Mouse (Mus musculus) embryonic facial prominence, embryonic 12.5 days (tissue): ENCODE results near the gene Vwa7. TPM values are rescaled to one million over a fixed set of nuclear protein-coding genes. Genes with fewer than 3 reads are reported as not detected.

ENCODE experiments used
- ATAC-seq: fragments of 200-750 bp; cut with Nextera tagmentation; 2 replicates; pipeline ENCODE4 v1.8.0; 2017; ENCODE audit not compliant: insufficient number of reproducible peaks, insufficient read depth, low FRiP score, low TSS enrichment
- H3K27ac ChIP-seq: fragments of 300-500 bp; sonication (generic); 2 replicates; pipeline ENCODE4 v1.5.1; 2016; ENCODE audit warnings: mild to moderate bottlenecking
- H3K27me3 ChIP-seq: fragments of 300-500 bp; sonication (generic); 2 replicates; pipeline ENCODE4 v1.6.1; 2016; ENCODE audit warnings: mild to moderate bottlenecking, moderate library complexity
- H3K36me3 ChIP-seq: fragments of 300-500 bp; sonication (generic); 2 replicates; pipeline ENCODE4 v1.6.1; 2016; ENCODE audit warnings: mild to moderate bottlenecking
- H3K4me1 ChIP-seq: fragments of 300-500 bp; sonication (generic); 2 replicates; pipeline ENCODE4 v1.6.1; 2016
- H3K4me2 ChIP-seq: fragments of 300-500 bp; sonication (generic); replicated peaks from 2 replicates; pipeline ENCODE4 v1.6.1; 2016; ENCODE audit warnings: mild to moderate bottlenecking, moderate library complexity
- H3K4me3 ChIP-seq: fragments of 300-500 bp; sonication (generic); 2 replicates; pipeline ENCODE4 v1.5.1; 2016; ENCODE audit warnings: mild to moderate bottlenecking
- H3K9ac ChIP-seq: fragments of 300-500 bp; sonication (generic); 2 replicates; pipeline ENCODE4 v1.6.1; 2016; ENCODE audit warnings: mild to moderate bottlenecking, moderate library complexity
- H3K9me3 ChIP-seq: fragments of 300-500 bp; sonication (generic); 2 replicates; pipeline ENCODE4 v1.6.1; 2016; ENCODE audit warnings: mild to moderate bottlenecking, moderate library complexity
- WGBS: fragments of 180-500 bp; shearing (Covaris S2); methylation state at CpG from one replicate; pipeline ENCODE4 v1.1.7; 2016; 5-methylcytosine and 5-hydroxymethylcytosine counted together
- polyA plus RNA-seq: library from polyadenylated mRNA; unstranded; fragments of >200 nt; fragmentation: Nextera tagmentation; extraction: Ambion mirVana; gene quantifications from 2 replicates; pipeline ENCODE4 v1.2.1, GENCODE M21; 2016

Vwa7 gene
- polyA plus RNA-seq, 1 experiment from 2014 or later, result 0.20 TPM

DNA sequence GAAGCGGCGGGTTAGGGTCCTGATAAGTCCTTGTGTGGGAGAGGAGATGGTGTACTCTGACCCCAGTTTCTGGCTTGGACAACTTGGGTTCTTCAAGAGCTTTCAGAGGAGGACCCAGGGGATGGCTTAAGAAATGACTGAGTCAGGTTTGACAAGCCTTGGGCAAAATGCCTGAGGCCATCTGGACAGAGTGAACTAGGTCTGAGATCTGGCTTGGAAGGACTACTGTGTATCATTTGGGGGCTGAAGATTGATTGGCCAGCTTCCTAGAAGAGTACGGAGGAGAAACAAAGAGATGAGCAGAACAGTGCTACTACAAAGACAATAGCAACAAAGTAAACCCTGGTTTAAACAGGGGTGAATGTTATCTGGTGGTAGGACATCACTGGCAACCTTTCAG, 47.1 kb downstream of the Vwa7 start:
- ATAC-seq, result no peak
- H3K27ac ChIP-seq, result no peak overlapping the region
- no peaks in the 10 kb centered on the region for H3K9me3 ChIP-seq
- no peak overlapping the region for H3K4me3 ChIP-seq
- H3K4me2 ChIP-seq, result no peak overlapping the region
- 90% methylated on average over 3 of the region's 3 CpGs for WGBS
- peaks cover 30% of the 10 kb centered on the region for H3K4me1 ChIP-seq
- no peak overlapping the region for H3K9ac ChIP-seq
- H3K36me3 ChIP-seq, result peaks cover 32% of the 10 kb centered on the region
- H3K27me3 ChIP-seq, result peaks cover 50% of the 10 kb centered on the region

DNA sequence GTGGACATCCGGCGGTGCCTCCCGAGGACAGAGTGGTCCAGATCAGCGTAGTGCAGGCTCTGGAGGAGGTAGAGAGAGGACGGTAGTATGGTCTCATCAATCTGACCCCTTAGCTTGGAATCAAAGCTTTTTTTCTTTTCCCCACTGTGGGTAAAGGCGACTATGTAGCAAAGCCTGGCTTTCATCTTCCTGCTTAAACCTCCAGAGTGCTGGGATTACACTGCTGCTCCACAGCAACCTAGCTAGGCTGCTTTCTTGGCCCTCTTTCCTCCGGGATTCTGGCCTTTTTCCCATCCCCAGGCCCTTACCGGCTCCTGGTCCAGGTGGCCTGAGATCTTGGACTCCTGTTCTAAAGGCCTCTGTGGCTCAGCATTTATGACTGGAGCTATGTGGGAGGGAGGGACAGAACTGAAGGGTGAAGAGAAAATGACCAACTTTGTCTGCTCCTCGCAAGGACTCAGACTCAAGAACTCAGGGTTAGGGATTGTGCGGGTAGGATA, 48.0 kb downstream of the Vwa7 start:
- H3K9ac ChIP-seq, result no peak overlapping the region; the same call in 1 of the 2 replicates
- H3K27me3 ChIP-seq, result peaks cover 53% of the 10 kb centered on the region
- peak overlapping the region; percentile 55 for H3K4me2 ChIP-seq
- ATAC-seq, result no peak
- peaks cover 30% of the 10 kb centered on the region for H3K4me1 ChIP-seq
- 24% methylated on average over 10 of the region's 10 CpGs for WGBS
- H3K27ac ChIP-seq, result peak overlapping the region; percentile 69
- H3K4me3 ChIP-seq, result 0 out of 2 replicates have a peak overlapping the region, but pooled peaks have one; percentile 33
- H3K9me3 ChIP-seq, result no peaks in the 10 kb centered on the region
- H3K36me3 ChIP-seq, result peaks cover 32% of the 10 kb centered on the region

DNA sequence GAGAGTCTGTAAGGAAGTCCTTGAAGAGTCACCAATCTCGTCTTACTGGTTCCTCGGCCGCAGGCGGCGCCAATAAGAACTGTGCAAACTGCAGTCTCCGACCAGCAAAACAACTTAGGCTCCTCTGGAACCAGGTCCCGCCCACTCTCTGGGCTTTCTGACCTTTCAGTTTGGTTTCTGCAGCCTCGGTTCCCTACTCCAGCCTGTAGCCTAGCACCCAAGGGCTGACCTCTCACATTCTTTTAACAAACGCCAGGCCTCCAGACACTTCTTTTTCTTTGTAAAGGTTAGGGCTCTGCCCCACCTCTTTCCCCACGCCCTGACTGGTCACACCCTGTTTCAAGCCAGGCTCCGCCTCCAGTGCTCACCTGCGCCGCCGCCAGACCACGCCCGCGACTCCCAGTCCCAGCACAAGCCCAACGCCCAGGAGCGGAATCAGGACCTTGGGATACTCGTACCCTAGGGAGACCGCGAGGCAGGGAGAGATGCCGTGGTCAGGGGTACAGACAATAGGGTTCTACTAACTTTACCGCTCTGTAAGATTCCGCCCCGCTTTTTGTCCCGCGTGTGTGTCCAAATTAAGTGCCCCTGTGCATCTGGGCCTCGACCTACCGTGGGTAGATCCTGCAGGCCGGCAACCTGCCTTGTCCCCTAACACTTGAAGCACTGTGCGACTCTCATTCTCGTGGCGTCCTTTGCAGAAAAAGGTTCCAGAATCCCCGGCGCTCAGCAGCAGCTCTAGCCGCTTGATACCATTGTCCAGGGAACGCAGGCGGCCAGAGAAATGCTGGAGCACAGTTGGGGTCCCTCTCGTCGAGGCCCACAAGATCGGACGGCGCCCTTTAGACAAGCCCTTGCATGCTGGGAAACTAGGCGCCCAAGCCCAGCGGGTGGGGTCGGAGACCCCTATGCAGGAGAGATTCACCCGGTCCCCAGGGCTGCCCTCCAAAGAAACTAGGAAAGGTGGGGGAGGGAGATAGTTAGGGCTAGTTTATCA, 48.9 kb downstream of the Vwa7 start, which contains the start of gene Ly6g6c:
Gene Ly6g6c, plus strand, starts transcription at position 438 of the 997 bp plus-strand sequence.
- Histone ChIP-seq H3K9ac (peak within 1 kb of the TSS; percentile 1; the same call in 1 of the 2 replicates), H3K4me1 (peaks cover 26% of the 10 kb centered on the region), H3K4me2 (peak within 1 kb of the TSS; percentile 55), H3K27me3 (peaks cover 55% of the 10 kb centered on the region), H3K9me3 (no peaks in the 10 kb centered on the region), H3K4me3 (peak within 1 kb of the TSS; percentile 33), H3K27ac (peak within 1 kb of the TSS; percentile 69), H3K36me3 (peaks cover 32% of the 10 kb centered on the region)
- 1% methylated on average over 48 of the region's 48 CpGs for WGBS
- ATAC-seq, result peak; percentile 17; the same call in 1 of the 2 replicates

DNA sequence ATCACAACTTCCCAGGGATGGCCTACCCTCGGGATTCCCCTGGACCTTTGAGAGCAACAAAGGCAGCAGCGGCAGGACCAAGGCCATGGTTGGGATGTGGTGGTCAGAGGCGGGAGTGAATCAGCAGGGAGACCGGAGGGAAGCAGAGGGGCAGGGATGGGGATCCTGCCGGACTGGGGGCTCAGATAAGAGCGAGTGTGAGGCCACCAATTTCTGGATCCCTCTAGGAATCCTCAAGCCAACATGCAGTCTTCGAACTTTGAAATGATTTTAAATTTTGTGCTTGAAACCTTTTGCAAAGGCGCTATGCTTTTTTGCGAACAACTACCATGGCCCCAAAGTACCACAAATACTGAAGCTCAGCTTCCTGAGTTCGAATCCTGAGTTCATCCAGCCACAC, 49.7 kb downstream of the Vwa7 start, which contains the start of gene Mpig6b:
Gene Mpig6b, minus strand, starts transcription at position 101 of the 400 bp plus-strand sequence.
- H3K9ac ChIP-seq, result peak within 1 kb of the TSS; percentile 1; the same call in 1 of the 2 replicates
- 46% methylated on average over 10 of the region's 10 CpGs for WGBS
- no peaks in the 10 kb centered on the region for H3K9me3 ChIP-seq
- H3K27me3 ChIP-seq, result peaks cover 55% of the 10 kb centered on the region
- peak within 1 kb of the TSS; percentile 33 for H3K4me3 ChIP-seq
- no peak for ATAC-seq
- peaks cover 18% of the 10 kb centered on the region for H3K4me1 ChIP-seq
- peak within 1 kb of the TSS; percentile 55 for H3K4me2 ChIP-seq
- peaks cover 25% of the 10 kb centered on the region for H3K36me3 ChIP-seq
- no peak within 1 kb of the TSS for H3K27ac ChIP-seq

DNA sequence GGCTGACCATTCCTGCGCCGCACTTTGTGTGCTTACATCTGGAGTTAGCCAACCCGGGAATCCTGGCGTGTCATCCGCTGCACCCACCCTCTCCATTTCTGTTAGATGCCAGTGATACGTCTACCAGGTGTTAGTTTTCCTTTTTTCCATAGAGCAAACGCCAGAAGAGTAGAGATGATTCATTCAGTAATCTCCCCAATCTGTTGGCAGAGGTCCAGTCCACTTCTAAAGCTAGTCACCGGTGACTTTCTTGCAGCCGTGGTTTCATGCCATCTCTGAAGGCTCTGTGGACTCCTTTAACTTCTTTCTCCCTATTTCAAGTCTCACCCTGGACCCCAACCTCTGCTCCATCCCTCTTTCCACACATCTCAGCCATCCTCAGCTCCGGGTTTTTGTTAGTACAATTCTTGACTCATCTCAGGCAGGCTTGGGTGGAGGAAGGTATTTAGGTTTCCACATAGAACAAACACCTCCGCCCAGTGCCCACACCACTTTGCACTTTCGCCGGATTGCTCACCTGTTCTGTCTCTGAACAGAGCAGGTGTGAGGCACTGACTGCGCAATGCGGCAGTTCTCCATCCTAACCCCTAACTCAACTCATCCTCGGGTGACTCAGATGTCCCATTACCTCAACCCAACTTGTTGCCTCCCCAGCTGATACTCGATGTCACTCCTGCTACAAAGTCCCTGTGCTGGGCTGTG, 52.0 kb downstream of the Vwa7 start:
- no peak overlapping the region for H3K27ac ChIP-seq
- peaks cover 17% of the 10 kb centered on the region for H3K4me1 ChIP-seq
- no peaks in the 10 kb centered on the region for H3K9me3 ChIP-seq
- H3K9ac ChIP-seq, result no peak overlapping the region
- no peak overlapping the region for H3K4me3 ChIP-seq
- H3K27me3 ChIP-seq, result peaks cover 52% of the 10 kb centered on the region
- H3K4me2 ChIP-seq, result no peak overlapping the region
- peaks cover 4% of the 10 kb centered on the region; the same call in 1 of the 2 replicates for H3K36me3 ChIP-seq
- no peak for ATAC-seq
- 83% methylated on average over 17 of the region's 17 CpGs for WGBS

DNA sequence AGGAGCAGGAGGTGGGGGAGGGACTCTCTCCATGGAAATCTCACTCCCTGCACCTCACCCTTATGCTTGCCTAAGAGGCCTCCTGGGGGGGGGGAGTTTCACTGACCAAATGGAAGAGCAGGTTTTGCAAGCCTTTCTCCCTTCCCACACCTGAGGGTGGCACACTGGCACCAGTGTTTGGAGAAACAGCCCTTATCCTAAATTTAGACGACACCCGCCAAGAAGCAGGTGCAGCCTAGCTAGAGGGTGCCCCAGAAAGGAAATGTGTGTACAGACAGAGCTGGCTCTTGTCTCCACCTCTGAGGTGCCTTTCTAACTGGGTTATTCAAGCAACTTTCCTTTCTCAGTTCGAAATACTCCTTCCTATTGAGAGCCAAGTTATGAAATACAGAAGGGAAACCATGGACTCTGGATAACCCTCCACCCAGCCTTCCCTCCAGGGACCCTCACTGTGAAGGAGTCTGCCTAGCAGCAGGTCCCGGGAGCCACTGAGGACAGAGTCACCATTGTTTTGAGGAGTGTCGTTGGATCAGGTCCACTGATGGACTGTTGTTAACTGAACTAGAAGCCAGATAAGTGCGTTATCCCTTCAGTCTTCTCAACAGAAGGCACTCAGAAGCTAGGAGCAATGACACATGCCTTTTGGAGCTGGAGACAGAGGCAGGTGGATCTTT, 54.3 kb downstream of the Vwa7 start:
- Histone ChIP-seq H3K27me3 (peaks cover 36% of the 10 kb centered on the region), H3K4me1 (0 out of 2 replicates have a peak, but pooled peaks cover under 1% of the 10 kb centered on the region), H3K4me2 (no peak overlapping the region), H3K36me3 (no peaks in the 10 kb centered on the region), H3K9me3 (no peaks in the 10 kb centered on the region), H3K9ac (no peak overlapping the region), H3K27ac (no peak overlapping the region), H3K4me3 (no peak overlapping the region)
- ATAC-seq, result no peak
- 43% methylated on average over 6 of the region's 6 CpGs for WGBS

DNA sequence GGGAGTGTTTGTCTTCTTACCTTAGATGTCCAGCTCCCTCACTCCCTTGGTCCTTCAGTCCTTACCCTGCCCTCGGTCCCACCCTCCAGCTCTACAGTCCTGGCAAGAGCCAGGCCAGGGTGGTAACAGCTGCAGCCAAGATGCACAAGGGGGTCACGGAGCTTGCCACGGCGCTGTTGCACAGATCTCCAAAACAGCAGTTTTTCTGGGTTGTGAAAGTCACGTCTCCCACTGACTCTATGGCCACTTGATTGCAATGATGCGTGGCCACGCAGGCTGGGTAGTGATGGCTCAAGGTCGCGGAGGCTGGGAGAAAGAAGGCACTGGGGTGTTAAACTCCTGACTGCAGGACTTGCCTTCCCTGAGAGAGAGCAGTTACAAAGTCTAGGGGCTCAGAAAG, 55.1 kb downstream of the Vwa7 start:
- no peaks in the 10 kb centered on the region for H3K9me3 ChIP-seq
- H3K27ac ChIP-seq, result no peak overlapping the region
- H3K4me1 ChIP-seq, result peaks cover 3% of the 10 kb centered on the region
- no peak for ATAC-seq
- peaks cover 29% of the 10 kb centered on the region for H3K27me3 ChIP-seq
- no peaks in the 10 kb centered on the region for H3K36me3 ChIP-seq
- H3K4me3 ChIP-seq, result no peak overlapping the region
- H3K9ac ChIP-seq, result no peak overlapping the region
- no peak overlapping the region for H3K4me2 ChIP-seq
- WGBS, result 80% methylated on average over 9 of the region's 9 CpGs

DNA sequence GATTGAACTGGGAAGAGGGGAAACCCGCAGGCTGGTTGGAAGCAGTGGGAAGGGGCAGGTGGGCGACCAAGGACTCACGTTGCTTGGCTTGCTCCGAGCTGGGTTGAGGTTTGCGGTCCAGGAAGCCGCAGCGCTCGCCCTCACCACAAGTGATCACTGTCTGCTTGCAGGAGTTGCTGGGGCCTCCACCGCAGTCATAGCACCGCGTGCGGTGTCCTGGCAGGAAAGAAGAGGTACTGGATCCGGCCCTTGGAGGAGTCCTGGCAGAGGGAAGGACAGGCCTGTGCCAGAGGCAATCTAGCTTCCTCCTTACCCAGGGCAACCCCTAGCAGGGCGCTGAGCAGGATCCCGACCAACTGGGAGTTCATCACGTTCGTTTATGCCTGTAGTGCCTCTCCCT, 57.7 kb downstream of the Vwa7 start:
- Histone ChIP-seq H3K9ac (0 out of 2 replicates have a peak overlapping the region, but pooled peaks have one; percentile 1), H3K4me1 (peaks cover 19% of the 10 kb centered on the region), H3K36me3 (no peaks in the 10 kb centered on the region), H3K9me3 (no peaks in the 10 kb centered on the region), H3K27ac (no peak overlapping the region), H3K4me3 (no peak overlapping the region), H3K27me3 (peaks cover 26% of the 10 kb centered on the region), H3K4me2 (no peak overlapping the region)
- no peak for ATAC-seq
- 47% methylated on average over 17 of the region's 17 CpGs for WGBS

Other genes starting within 250 kb of the Vwa7 start
- not detected in 2 replicates for gene Cyp21a1, start 212.0 kb upstream of the Vwa7 start, polyA plus RNA-seq
- 21.5 and 23.8 TPM in 2 replicates for gene Stk19, start 179.6 kb upstream of the Vwa7 start, polyA plus RNA-seq
- gene Dxo, start 179.6 kb upstream of the Vwa7 start, polyA plus RNA-seq, result 65.5 and 77.7 TPM in 2 replicates
- 61.6 and 64.3 TPM in 2 replicates for gene Skiv2l, start 166.4 kb upstream of the Vwa7 start, polyA plus RNA-seq
- gene Nelfe, start 166.2 kb upstream of the Vwa7 start, polyA plus RNA-seq, result 127 and 134 TPM in 2 replicates
- 1.1 and 1.7 TPM in 2 replicates for gene Cfb, start 154.1 kb upstream of the Vwa7 start, polyA plus RNA-seq
- 8.6 and 8.9 TPM in 2 replicates for gene Zbtb12, start 137.1 kb upstream of the Vwa7 start, polyA plus RNA-seq
- gene Gm20547, start 134.5 kb upstream of the Vwa7 start, polyA plus RNA-seq, result 0.31 TPM in 1 of 2 replicates, not detected in the other
- 1.2 and 2.5 TPM in 2 replicates for gene C2, start 118.3 kb upstream of the Vwa7 start, polyA plus RNA-seq
- 111 and 121 TPM in 2 replicates for gene Ehmt2, start 118.1 kb upstream of the Vwa7 start, polyA plus RNA-seq
- 0.29 TPM in 1 of 2 replicates, not detected in the other for gene Slc44a4, start 102.1 kb upstream of the Vwa7 start, polyA plus RNA-seq
- 19.2 and 20.8 TPM in 2 replicates for gene Neu1, start 85.3 kb upstream of the Vwa7 start, polyA plus RNA-seq
- 0.33 and 0.36 TPM in 2 replicates for gene Hspa1b, start 57.3 kb upstream of the Vwa7 start, polyA plus RNA-seq
- not detected in 2 replicates for gene Gm20481, start 46.7 kb upstream of the Vwa7 start, polyA plus RNA-seq
- 4.2 and 4.9 TPM in 2 replicates for gene Hspa1a, start 44.4 kb upstream of the Vwa7 start, polyA plus RNA-seq
- gene Hspa1l, start 43.9 kb upstream of the Vwa7 start, polyA plus RNA-seq, result 0.84 and 0.99 TPM in 2 replicates
- gene Lsm2, start 34.7 kb upstream of the Vwa7 start, polyA plus RNA-seq, result 212 and 230 TPM in 2 replicates
- gene Vars, start 15.6 kb upstream of the Vwa7 start, polyA plus RNA-seq, result 150 and 160 TPM in 2 replicates
- 8.7 and 9.5 TPM in 2 replicates for gene Sapcd1, start 11.4 kb downstream of the Vwa7 start, polyA plus RNA-seq
- gene Msh5, start 30.2 kb downstream of the Vwa7 start, polyA plus RNA-seq, result 3.7 and 4.2 TPM in 2 replicates
- gene Clic1, start 33.4 kb downstream of the Vwa7 start, polyA plus RNA-seq, result 205 and 211 TPM in 2 replicates
- gene Ddah2, start 42.5 kb downstream of the Vwa7 start, polyA plus RNA-seq, result 471 and 492 TPM in 2 replicates
- not detected in 2 replicates for gene Ly6g6c, start 48.8 kb downstream of the Vwa7 start, polyA plus RNA-seq
- 0.61 and 0.99 TPM in 2 replicates for gene Mpig6b, start 49.6 kb downstream of the Vwa7 start, polyA plus RNA-seq
- 1.1 and 1.3 TPM in 2 replicates for gene Ly6g6e, start 60.3 kb downstream of the Vwa7 start, polyA plus RNA-seq
- 0.68 TPM in 1 of 2 replicates, not detected in the other for gene Ly6g6d, start 61.5 kb downstream of the Vwa7 start, polyA plus RNA-seq
- gene Ly6g6f, start 69.0 kb downstream of the Vwa7 start, polyA plus RNA-seq, result 0.27 and 0.65 TPM in 2 replicates
- gene Abhd16a, start 72.7 kb downstream of the Vwa7 start, polyA plus RNA-seq, result 83.3 and 86.7 TPM in 2 replicates
- not detected in 2 replicates for gene Ly6g5c, start 91.7 kb downstream of the Vwa7 start, polyA plus RNA-seq
- 0.82 and 1.0 TPM in 2 replicates for gene Ly6g5b, start 98.8 kb downstream of the Vwa7 start, polyA plus RNA-seq
- 22.4 and 25.5 TPM in 2 replicates for gene Gpank1, start 104.9 kb downstream of the Vwa7 start, polyA plus RNA-seq
- gene Csnk2b, start 105.5 kb downstream of the Vwa7 start, polyA plus RNA-seq, result 254 and 259 TPM in 2 replicates
- 9.3 and 10.7 TPM in 2 replicates for gene D17H6S53E, start 109.8 kb downstream of the Vwa7 start, polyA plus RNA-seq
- 0.46 and 0.49 TPM in 2 replicates for gene Apom, start 115.5 kb downstream of the Vwa7 start, polyA plus RNA-seq
- gene Bag6, start 118.6 kb downstream of the Vwa7 start, polyA plus RNA-seq, result 73.3 and 74.0 TPM in 2 replicates
- 225 and 230 TPM in 2 replicates for gene Prrc2a, start 148.3 kb downstream of the Vwa7 start, polyA plus RNA-seq
- gene Aif1, start 159.5 kb downstream of the Vwa7 start, polyA plus RNA-seq, result 7.0 and 7.3 TPM in 2 replicates
- 5.9 and 7.7 TPM in 2 replicates for gene Lst1, start 171.9 kb downstream of the Vwa7 start, polyA plus RNA-seq
- 0.95 and 0.98 TPM in 2 replicates for gene Ltb, start 177.9 kb downstream of the Vwa7 start, polyA plus RNA-seq
- gene Tnf, start 185.4 kb downstream of the Vwa7 start, polyA plus RNA-seq, result 0.15 and 0.25 TPM in 2 replicates
- gene Lta, start 188.8 kb downstream of the Vwa7 start, polyA plus RNA-seq, result 0.22 and 0.27 TPM in 2 replicates
- gene Gm16181, start 204.3 kb downstream of the Vwa7 start, polyA plus RNA-seq, result 1.0 TPM in 1 of 2 replicates, not detected in the other
- 4.5 and 5.5 TPM in 2 replicates for gene Atp6v1g2, start 217.1 kb downstream of the Vwa7 start, polyA plus RNA-seq
- 13.0 and 13.3 TPM in 2 replicates for gene Nfkbil1, start 219.2 kb downstream of the Vwa7 start, polyA plus RNA-seq
- gene Ddx39b, start 225.2 kb downstream of the Vwa7 start, polyA plus RNA-seq, result 572 and 587 TPM in 2 replicates
- gene H2-D1, start 246.2 kb downstream of the Vwa7 start, polyA plus RNA-seq, result 20.8 and 21.5 TPM in 2 replicates